Mouse (Mus musculus) frontal cortex, postnatal 14 days (tissue): Measurements from ENCODE around the gene Mfsd4b2.

Experiments used
- DNase-seq, 2 experiments: peaks; one replicate each; pipeline ENCODE4 v3.0.0; 2022; ENCODE audit warnings: low spot score in 2 of 2

Mfsd4b2 gene

GRCm38 (mm10) chr10:39893702-39894697 lies 32.7 kb downstream of the Mfsd4b2 start:
- no peak for DNase-seq

- DNase-seq: no peak
Observed at GRCm38 (mm10) chr10:39888621-39889020, 38.1 kb downstream of the Mfsd4b2 start.
